Mouse (Mus musculus) CH12.LX (cell line): ENCODE measurements around the gene Ppox. TPM values are rescaled to one million over a fixed set of nuclear protein-coding genes. Genes with fewer than 3 reads are reported as not detected.

Experiments used
- DNase-seq: peaks from one replicate; pipeline ENCODE4 v3.0.0-alpha.2; 2013; ENCODE audit errors: extremely low read depth
- H3K27ac ChIP-seq: 2 replicates; pipeline ENCODE4 v1.5.1; 2012; ENCODE audit warnings: low read depth, mild to moderate bottlenecking, control low read depth, moderate library complexity; ENCODE audit not compliant: insufficient read depth
- H3K27me3 ChIP-seq: replicated peaks from 2 replicates; pipeline ENCODE3; 2012; ENCODE audit warnings: inconsistent platforms
- H3K36me3 ChIP-seq, 2 experiments: replicated peaks in 1 of 2; 2 replicates each; pipeline versions ENCODE3 to v1.6.1; 2012; ENCODE audit warnings: inconsistent platforms in 1 of 2, low read length in 1 of 2, mild to moderate bottlenecking in 1 of 2, mixed read lengths in 1 of 2, moderate library complexity in 1 of 2; ENCODE audit not compliant: control insufficient read depth in 1 of 2, insufficient read depth in 1 of 2
- H3K4me1 ChIP-seq, 2 experiments: 2 replicates each; pipeline ENCODE4 v1.6.1; 2012; ENCODE audit warnings: inconsistent platforms in 1 of 2, moderate library complexity in 1 of 2; ENCODE audit not compliant: insufficient read depth in 2 of 2, control insufficient read depth in 1 of 2
- H3K4me2 ChIP-seq: 2 replicates; pipeline ENCODE4 v1.6.1; 2012; ENCODE audit warnings: low read depth, mild to moderate bottlenecking, control low read depth; ENCODE audit not compliant: poor library complexity, insufficient read depth, severe bottlenecking
- H3K4me3 ChIP-seq, 3 experiments: fragments of 150-350 bp in 1 of 3; sonication (generic) in 1 of 3; replicated peaks in 1 of 3; 2 replicates each; pipeline versions ENCODE3 to v1.5.1; 2011 to 2012; ENCODE audit warnings: low read depth in 2 of 3, low read length in 2 of 3, mild to moderate bottlenecking in 2 of 3, moderate library complexity in 2 of 3, control low read depth in 1 of 3, improper control_type of control experiment in 1 of 3, inconsistent platforms in 1 of 3, mixed read lengths in 1 of 3; ENCODE audit not compliant: poor library complexity in 1 of 3
- H3K79me2 ChIP-seq: replicated peaks from 2 replicates; pipeline ENCODE4 v1.6.1; 2012; ENCODE audit warnings: mild to moderate bottlenecking, moderate library complexity; ENCODE audit not compliant: control insufficient read depth, poor library complexity, insufficient read depth, severe bottlenecking; ENCODE audit errors: extremely low read depth
- H3K9ac ChIP-seq: 2 replicates; pipeline ENCODE4 v1.6.1; 2012; ENCODE audit warnings: low read depth, mild to moderate bottlenecking, control low read depth, moderate library complexity; ENCODE audit not compliant: insufficient read depth
- H3K9me3 ChIP-seq: replicated peaks from 2 replicates; pipeline ENCODE3; 2012; ENCODE audit warnings: low read length, inconsistent platforms, mixed read lengths
- CHD1 ChIP-seq: IDR thresholded peaks from 2 replicates; pipeline ENCODE4 v1.6.1; 2012; ENCODE audit warnings: low read depth, low read length, improper control_type of control experiment, inconsistent platforms
- ELF1 ChIP-seq: IDR thresholded peaks from 2 replicates; pipeline ENCODE4 v1.6.1; 2014; ENCODE audit warnings: low read depth, mild to moderate bottlenecking, inconsistent platforms, low read length, improper control_type of control experiment
- GABPA ChIP-seq: IDR thresholded peaks from 2 replicates; pipeline ENCODE4 v1.6.1; 2012; ENCODE audit warnings: low read depth, low read length, improper control_type of control experiment, inconsistent platforms; ENCODE audit not compliant: insufficient replicate concordance
- HCFC1 ChIP-seq: IDR thresholded peaks from 2 replicates; pipeline ENCODE4 v1.6.1; 2012; ENCODE audit warnings: low read depth, mild to moderate bottlenecking, inconsistent platforms, low read length, improper control_type of control experiment
- JUND ChIP-seq: conservative IDR thresholded peaks from 2 replicates; pipeline ENCODE4 v1.6.1; 2011; ENCODE audit warnings: low read depth, low read length, improper control_type of control experiment
- KAT2A ChIP-seq: IDR thresholded peaks from 2 replicates; pipeline ENCODE4 v1.6.1; 2012; ENCODE audit warnings: low read length, improper control_type of control experiment, inconsistent platforms; ENCODE audit not compliant: insufficient replicate concordance
- MAFK ChIP-seq: IDR thresholded peaks from 2 replicates; pipeline ENCODE4 v1.6.1; 2011; ENCODE audit warnings: low read length, improper control_type of control experiment; ENCODE audit not compliant: insufficient replicate concordance
- MAZ ChIP-seq: IDR thresholded peaks from 2 replicates; pipeline ENCODE4 v1.6.1; 2012; ENCODE audit warnings: low read depth, mild to moderate bottlenecking, inconsistent platforms, low read length, improper control_type of control experiment, moderate library complexity
- MXI1 ChIP-seq: IDR thresholded peaks from 2 replicates; pipeline ENCODE4 v1.6.1; 2011; ENCODE audit warnings: mild to moderate bottlenecking, low read depth, low read length, improper control_type of control experiment
- MYC ChIP-seq: IDR thresholded peaks from 2 replicates; pipeline ENCODE4 v1.6.1; 2011; ENCODE audit warnings: low read depth, mild to moderate bottlenecking, improper control_type of control experiment, low read length
- POLR2A ChIP-seq: IDR thresholded peaks from 2 replicates; pipeline ENCODE4 v1.6.1; 2011; ENCODE audit warnings: low read depth, mild to moderate bottlenecking, improper control_type of control experiment, low read length
- RAD21 ChIP-seq: IDR thresholded peaks from 2 replicates; pipeline ENCODE4 v1.6.1; 2011; ENCODE audit warnings: low read depth, mild to moderate bottlenecking, low read length, improper control_type of control experiment, moderate library complexity
- SIN3A ChIP-seq: IDR thresholded peaks from 2 replicates; pipeline ENCODE4 v1.6.1; 2012; ENCODE audit warnings: low read length, improper control_type of control experiment, inconsistent platforms
- TCF12 ChIP-seq: IDR thresholded peaks from 2 replicates; pipeline ENCODE4 v1.6.1; 2014; ENCODE audit warnings: low read depth, mild to moderate bottlenecking, inconsistent platforms, low read length, improper control_type of control experiment
- ZKSCAN1 ChIP-seq: IDR thresholded peaks from 2 replicates; pipeline ENCODE4 v1.6.1; 2012; ENCODE audit warnings: low read depth, inconsistent platforms, low read length, improper control_type of control experiment, borderline replicate concordance
- dilution Hi-C: fragments of 300-500 bp; cut with MboI; formaldehyde crosslinking; loops from 2 replicates; pipeline ENCODE4 v1.14.3; 2020; ENCODE audit warnings: low sequenced_read_pairs; ENCODE audit not compliant: extremely low pct_unique_long_range_greater_than_20kb, extremely low pct_ligation_motif_present
- in situ Hi-C: fragments of 300-500 bp; cut with MboI; formaldehyde crosslinking; loops from 3 replicates; pipeline ENCODE4 v1.14.3; 2019; ENCODE audit warnings: low sequenced_read_pairs, low pct_ligation_motif_present, low pct_unique_long_range_greater_than_20kb, mixed read lengths
- polyA plus RNA-seq: library from polyadenylated mRNA; unstranded; fragments of >175 nt; gene quantifications from 2 replicates; pipeline ENCODE4 v1.2.1, GENCODE M21; 2012; ENCODE audit warnings: low read depth; ENCODE audit not compliant: insufficient read length
- total RNA-seq, 2 experiments: library from RNA; depleted of rRNA; stranded (reverse); fragments of 300-350 nt in 1 of 2; fragments of >200 nt in 1 of 2; gene quantifications; 2 replicates each; pipeline ENCODE4 v1.2.3; 2012 to 2014

Gene Ppox
- total and polyA plus RNA-seq, 3 experiments, result 10.5 to 15.1 (median 13.6) TPM

- TF ChIP-seq MAZ, result no peak
- no peak for TF ChIP-seq MAFK
- no peak for TF ChIP-seq SIN3A
- TF ChIP-seq GABPA, result no peak
- no peak for TF ChIP-seq MYC
- no peak for TF ChIP-seq RAD21
- TF ChIP-seq HCFC1, result no peak
- Histone ChIP-seq H3K4me2 (no peak overlapping the region), H3K4me1 (peaks cover 5 to 43% of the 10 kb centered on the region in 2 experiments; a peak in 3 of 4 replicates), H3K36me3 (peaks cover 24 to 61% of the 10 kb centered on the region in 2 experiments), H3K4me3 (no peak overlapping the region), H3K27ac (no peak overlapping the region), H3K27me3 (no peaks in the 10 kb centered on the region), H3K9ac (no peak overlapping the region), H3K79me2 (0 out of 2 replicates have a peak, but pooled peaks cover 3% of the 10 kb centered on the region), H3K9me3 (no peaks in the 10 kb centered on the region)
- dilution Hi-C loops, result no loop called here
- in situ Hi-C loops, result no loop called here
- DNase-seq, result no peak
Observed at GRCm38 (mm10) chr1:171283188-171284160, 2.5 kb upstream of the Ppox start.

DNA sequence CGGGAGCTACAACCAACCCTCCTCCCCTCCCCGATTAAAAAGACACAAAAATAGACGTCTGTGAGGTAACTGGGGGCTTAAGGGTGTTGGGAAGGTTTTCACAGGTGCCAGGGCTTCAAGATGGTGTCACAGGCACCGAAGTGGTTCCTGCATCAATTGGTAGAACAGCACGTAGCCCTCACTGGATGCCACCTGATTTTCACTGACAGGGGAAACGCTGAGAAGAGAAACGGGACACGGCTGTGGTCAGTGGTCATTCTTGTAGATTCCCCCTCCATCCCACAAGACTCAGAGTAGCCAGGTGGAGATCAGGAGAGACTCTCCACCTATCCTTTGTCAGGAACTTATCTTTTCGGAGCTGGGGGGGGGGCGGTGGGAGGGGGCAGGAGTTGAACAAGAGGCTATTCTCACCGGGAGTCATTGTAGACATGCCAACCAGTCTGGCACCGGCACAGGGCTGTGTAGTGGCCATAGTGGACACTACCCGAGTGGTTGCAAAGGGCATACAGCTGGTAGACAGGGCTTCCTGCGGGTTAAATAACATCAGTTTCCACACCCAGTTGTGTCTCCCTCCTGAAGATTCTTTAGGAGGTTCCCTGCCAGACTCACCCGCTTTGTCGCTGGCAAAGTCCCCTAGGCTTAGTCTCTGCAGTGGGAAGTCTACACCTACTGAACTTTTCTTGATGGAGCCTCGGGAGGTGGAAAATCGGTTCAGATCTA is 1.3 kb upstream of the Ppox start:
- H3K79me2 ChIP-seq, result 0 out of 2 replicates have a peak, but pooled peaks cover 3% of the 10 kb centered on the region
- H3K4me3 ChIP-seq, result peak overlapping the region in 1 of 3 experiments; percentile 59
- peak overlapping the region; percentile 70; the same call in 1 of the 2 replicates for H3K4me2 ChIP-seq
- no peak for DNase-seq
- peak overlapping the region; percentile 77; the same call in 1 of the 2 replicates for H3K9ac ChIP-seq
- TF ChIP-seq KAT2A (no peak), POLR2A (no peak), ZKSCAN1 (no peak), MXI1 (no peak), MAZ (no peak), ELF1 (no peak), JUND (no peak), SIN3A (no peak), TCF12 (no peak), CHD1 (no peak)
- H3K27me3 ChIP-seq, result no peaks in the 10 kb centered on the region
- in situ Hi-C loops (no loop called here), dilution Hi-C loops (no loop called here)
- peaks cover 35 to 67% of the 10 kb centered on the region in 2 experiments for H3K36me3 ChIP-seq
- H3K4me1 ChIP-seq, result peaks cover 0 to 37% of the 10 kb centered on the region in 2 experiments; a peak in 2 of 4 replicates
- no peak overlapping the region for H3K27ac ChIP-seq
- H3K9me3 ChIP-seq, result no peaks in the 10 kb centered on the region
